Mouse (Mus musculus) thymus, postnatal 25 days (tissue): ENCODE measurements around the gene Olfr392.

ENCODE experiments used
- DNase-seq: peaks from one replicate; pipeline ENCODE4 v3.0.0; 2022

Olfr392 gene

DNA sequence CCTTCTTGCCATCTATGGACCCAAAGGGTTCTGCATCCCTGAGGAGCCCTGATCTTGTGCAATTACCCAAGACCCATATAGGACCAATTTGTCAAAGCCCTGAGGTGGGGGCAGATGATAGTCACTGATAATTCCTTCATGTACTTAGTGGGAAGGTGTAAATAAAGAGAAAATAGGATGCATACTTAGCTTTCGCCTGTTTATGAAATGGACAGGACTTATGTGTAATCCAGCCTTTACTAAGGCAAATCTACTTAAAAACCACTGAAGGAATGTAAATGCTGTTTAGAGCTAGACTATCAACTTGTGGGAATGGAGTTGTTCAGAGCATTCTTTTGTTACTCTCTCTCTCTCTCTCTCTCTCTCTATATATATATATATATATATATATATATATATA lies at the start of gene Olfr392:
Gene Olfr392, minus strand, starts transcription at position 101 of the 400 bp plus-strand sequence.
- DNase-seq, result no peak

DNA sequence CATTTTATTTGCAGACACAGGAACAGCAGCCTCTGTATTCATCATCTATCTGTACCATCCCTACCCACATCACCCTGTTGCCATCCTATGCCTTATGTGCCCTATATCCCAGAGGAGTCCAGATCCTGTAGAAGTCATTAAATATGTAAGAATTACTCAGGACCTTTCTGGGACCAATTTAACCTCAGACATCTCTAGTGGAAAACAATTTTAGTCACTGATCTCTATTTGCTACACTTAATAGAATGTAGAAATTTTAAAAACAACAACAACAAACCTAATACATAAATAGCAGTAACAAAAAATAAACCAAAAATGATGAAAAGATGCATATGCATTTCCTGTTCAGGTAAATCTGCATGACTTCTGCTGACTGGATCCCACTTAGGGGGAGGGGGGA lies 34.5 kb upstream of the Olfr392 start, which contains the start of gene Olfr393:
Gene Olfr393, minus strand, starts transcription at position 101 of the 400 bp plus-strand sequence.
- no peak for DNase-seq

GRCm38 (mm10) chr11:73802952-73803351 lies 13.9 kb downstream of the Olfr392 start, which contains the start of gene Olfr391-ps:
Gene Olfr391-ps (minus strand): TSS chr11:73803052.
- DNase-seq, result no peak

DNA sequence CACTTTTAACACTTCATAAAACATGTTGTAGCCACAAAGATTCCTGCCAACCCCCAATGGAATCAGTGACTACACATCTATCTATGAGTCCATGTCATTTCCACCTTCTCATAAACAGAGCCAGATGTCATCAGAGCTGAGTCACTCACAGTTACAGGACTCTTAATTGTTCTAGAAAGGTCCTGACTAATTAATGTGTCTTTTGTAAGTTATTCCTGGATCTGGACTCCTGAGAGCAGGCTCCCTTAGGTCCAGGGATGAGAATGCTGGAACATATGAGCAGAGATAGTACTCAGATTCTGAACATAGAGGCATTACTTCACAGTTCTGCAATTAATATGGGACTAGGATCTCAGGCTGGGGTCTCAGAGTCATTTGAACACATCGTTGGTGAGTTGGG lies 34.2 kb downstream of the Olfr392 start, which contains the start of gene Olfr390:
Gene Olfr390, plus strand, starts transcription at position 301 of the 400 bp plus-strand sequence.
- no peak for DNase-seq

DNA sequence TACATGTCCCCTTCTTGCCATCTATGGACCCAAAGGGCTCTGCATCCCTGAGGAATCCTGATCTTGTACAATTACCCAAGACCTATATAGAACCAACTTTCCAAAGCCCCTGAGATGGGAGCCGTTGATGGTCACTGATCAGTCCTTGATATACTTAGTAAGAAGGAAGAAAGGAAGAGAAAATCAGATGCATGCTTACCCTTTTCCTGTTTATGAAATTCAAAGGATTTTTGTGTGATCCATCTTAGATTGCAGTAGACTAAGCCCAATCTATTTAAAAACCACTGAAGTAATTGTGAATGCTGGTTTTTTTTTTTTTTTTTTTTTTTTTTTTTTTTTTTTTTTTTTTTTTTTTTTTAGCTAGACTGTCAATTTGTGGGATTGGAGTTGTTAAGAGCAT lies 36.2 kb downstream of the Olfr392 start, which contains the start of gene Olfr389:
Gene Olfr389, minus strand, starts transcription at position 101 of the 400 bp plus-strand sequence.
- no peak for DNase-seq
